ENCODE assay signal across 25 mouse cellular contexts in genomic region chr6:83322794-83323193, GRCm38 (mm10). TPM values are rescaled to one million over a fixed set of nuclear protein-coding genes. Genes with fewer than 3 reads are reported as not detected.
A peak's percentile ranks its signal among the peaks of the same experiment; 100 is the strongest.
DNase-seq lines count a peak whose midpoint lies in the region; TF ChIP-seq lines count a peak whose summit lies in the region.
"Had no signal": no experiment of that assay in that cellular context is flagged by ENCODE, and none has a peak within 500 bp of the region (broad histone marks: within the 10 kb centered on the region; RNA-seq: fewer than 3 reads in every experiment).

No protein-coding gene starts in this region.

- 0 out of 2 replicates have a peak, but pooled peaks have one; percentile 4 for TF ChIP-seq POLR2A in CH12.LX (IDR thresholded peaks at IDR 0.05; ENCODE audit: low read depth, low read length)

- TF ChIP-seq EP300 in CH12.LX (IDR thresholded peaks at IDR 0.05; ENCODE audit: low read length) = no peak

- H3K9ac ChIP-seq in CH12.LX (ENCODE audit: insufficient read depth, low read depth) = peak overlapping the region; percentile 68; the same call in 1 of the 2 replicates
- H3K9ac ChIP-seq: forebrain, embryonic 13.5 days; hindbrain, embryonic 12.5 days; hindbrain, embryonic 15.5 days had no signal

- H3K27me3 ChIP-seq in CH12.LX (replicated peaks) = no peaks in the 10 kb centered on the region
- H3K27me3 ChIP-seq: embryonic facial prominence, embryonic 13.5 days; forebrain, embryonic 13.5 days; hindbrain, embryonic 12.5 days; hindbrain, embryonic 15.5 days had no signal

- H3K36me3 ChIP-seq in CH12.LX (replicated peaks in 1 of 2; ENCODE audit: control insufficient read depth in 1 of 2, insufficient read depth in 1 of 2, low read length in 1 of 2) = peaks cover 0 to 2% of the 10 kb centered on the region in 2 experiments
- H3K36me3 ChIP-seq: embryonic facial prominence, embryonic 13.5 days; hindbrain, embryonic 12.5 days; hindbrain, embryonic 15.5 days had no signal

- no peaks in the 10 kb centered on the region for H3K9me3 ChIP-seq in CH12.LX (replicated peaks; ENCODE audit: low read length)
- H3K9me3 ChIP-seq: embryonic facial prominence, embryonic 10.5 days; embryonic facial prominence, embryonic 13.5 days; forebrain, embryonic 10.5 days; forebrain, embryonic 13.5 days; G1E; hindbrain, embryonic 12.5 days; hindbrain, embryonic 15.5 days had no signal

- peak overlapping the region; percentile 92 for H3K4me2 ChIP-seq in CH12.LX (ENCODE audit: insufficient read depth, low read depth, poor library complexity, severe bottlenecking)
- H3K4me2 ChIP-seq: embryonic facial prominence, embryonic 13.5 days; forebrain, embryonic 13.5 days; heart, embryonic 11.5 days; hindbrain, embryonic 12.5 days; hindbrain, embryonic 15.5 days had no signal

- TF ChIP-seq RAD21 in CH12.LX (IDR thresholded peaks at IDR 0.05; ENCODE audit: low read depth, low read length) = no peak

- in situ Hi-C loops in CH12.LX (cut with MboI; ENCODE audit: low pct_ligation_motif_present, low pct_unique_long_range_greater_than_20kb, low sequenced_read_pairs) = no loop called here

- peak; percentile 34 for DNase-seq in A20 (ENCODE audit: low read depth, low spot score)
- no peak for DNase-seq in CH12.LX (ENCODE audit: extremely low read depth)
- peak; percentile 100 for DNase-seq in fat pad, adult 2 months (ENCODE audit: extremely low read depth, low read depth, low spot score)
- DNase-seq in natural killer cell, adult 2 months (ENCODE audit: low spot score in 2 of 2) = no peak
- DNase-seq in lung, postnatal 4 days = no peak
- no peak for DNase-seq in right cerebral cortex, adult 18-20 months
- DNase-seq: adrenal gland, adult 2 months; adrenal gland, postnatal 14 days; cerebellum, adult 11-12 months; cerebellum, adult 8-10 months; cerebellum, postnatal 10 days; cerebellum, postnatal 36 days; embryo, embryonic 11 days; gastrocnemius, postnatal 10 days; gastrocnemius, postnatal 36 days; heart, adult 11 months had no signal

- peaks cover 10 to 39% of the 10 kb centered on the region in 2 experiments for H3K4me1 ChIP-seq in CH12.LX (ENCODE audit: control insufficient read depth in 1 of 2, insufficient read depth in 2 of 2)

- H3K27ac ChIP-seq in CH12.LX (ENCODE audit: insufficient read depth, low read depth) = peak overlapping the region; percentile 85
- H3K27ac ChIP-seq: embryonic facial prominence, embryonic 10.5 days; embryonic facial prominence, embryonic 13.5 days; forebrain, embryonic 10.5 days; forebrain, embryonic 13.5 days; hindbrain, embryonic 12.5 days; hindbrain, embryonic 15.5 days had no signal

- dilution Hi-C loops in CH12.LX (cut with MboI; ENCODE audit: extremely low pct_ligation_motif_present, extremely low pct_unique_long_range_greater_than_20kb, low sequenced_read_pairs) = no loop called here

- peaks cover 32% of the 10 kb centered on the region for H3K79me2 ChIP-seq in CH12.LX (replicated peaks; ENCODE audit: control insufficient read depth, extremely low read depth, insufficient read depth, poor library complexity, severe bottlenecking)

- H3K4me3 ChIP-seq in CH12.LX (replicated peaks in 1 of 3; ENCODE audit: low read depth in 2 of 3, low read length in 2 of 3, poor library complexity in 1 of 3) = no peak overlapping the region
- H3K4me3 ChIP-seq: embryonic facial prominence, embryonic 10.5 days; embryonic facial prominence, embryonic 13.5 days; erythroblast, embryonic 14.5 days; forebrain, embryonic 10.5 days; forebrain, embryonic 13.5 days; hindbrain, embryonic 12.5 days; hindbrain, embryonic 15.5 days had no signal

- TF ChIP-seq CTCF in CH12.LX (conservative IDR thresholded peaks at IDR 0.05 in 1 of 2, IDR thresholded peaks at IDR 0.05 in 1 of 2; ENCODE audit: low read depth in 2 of 2, low read length in 2 of 2) = no peak

TF ChIP-seq in CH12.LX, 34 proteins besides CTCF, POLR2A, EP300 and RAD21:
- peak; percentile 84 for TF ChIP-seq ELF1 (IDR thresholded peaks at IDR 0.05; ENCODE audit: low read depth, low read length)
- TF ChIP-seq ZNF384 (IDR thresholded peaks at IDR 0.05; ENCODE audit: low read depth, low read length) = peak; percentile 78; the same call in 1 of the 2 replicates
- TF ChIP-seq ETS1 (conservative IDR thresholded peaks at IDR 0.05; ENCODE audit: low read depth, low read length) = no peak
- peak; percentile 32; the same call in 1 of the 2 replicates for TF ChIP-seq MXI1 (IDR thresholded peaks at IDR 0.05; ENCODE audit: low read depth, low read length)
- no peak for TF ChIP-seq MEF2A (IDR thresholded peaks at IDR 0.05; ENCODE audit: borderline replicate concordance, low read depth, low read length)
- TF ChIP-seq NELFE (IDR thresholded peaks at IDR 0.05; ENCODE audit: low read depth, low read length) = no peak

RNA-seq across cellular contexts. Expression of gene Mthfd2, which starts 2.9 kb away (rescaled TPM):
- total RNA-seq in CH12.LX (2012; rRNA removed) (227 and 351 TPM in 2 replicates), CH12.LX (2014; rRNA removed) (281 and 286 TPM in 2 replicates)
- polyA plus RNA-seq in CH12.LX (2012; ENCODE audit: insufficient read length, low read depth) = 317 and 327 TPM in 2 replicates

RNA-seq across cellular contexts. Expression of gene Mob1a, which starts 3.0 kb away (rescaled TPM):
- 82.6 and 85.5 TPM in 2 replicates for total RNA-seq in CH12.LX (2012; rRNA removed)
- 182 and 200 TPM in 2 replicates for total RNA-seq in CH12.LX (2014; rRNA removed)
- 82.4 and 99.8 TPM in 2 replicates for polyA plus RNA-seq in CH12.LX (2012; ENCODE audit: insufficient read length, low read depth)

RNA-seq across cellular contexts. Expression of gene Bola3, which starts 26.2 kb away (rescaled TPM):
- total RNA-seq in CH12.LX (2012; rRNA removed) (35.3 and 38.1 TPM in 2 replicates), CH12.LX (2014; rRNA removed) (53.6 and 60.5 TPM in 2 replicates)
- polyA plus RNA-seq in CH12.LX (2012; ENCODE audit: insufficient read length, low read depth) = 190 and 223 TPM in 2 replicates

Comparison
In these comparisons a context has a peak if more than half of its experiments do, and no peak if none do; other contexts are left out.
1. DNase-seq: peak in A20 (single experiment) and fat pad, adult 2 months (single experiment); none in CH12.LX (single experiment), natural killer cell, adult 2 months (0 of 2), lung, postnatal 4 days (0 of 2) and right cerebral cortex, adult 18-20 months (single experiment).